Mouse (Mus musculus) lung, embryonic 15.5 days (tissue): Measurements from ENCODE around the gene Itga6. TPM values are rescaled to one million over a fixed set of nuclear protein-coding genes. Genes with fewer than 3 reads are reported as not detected.
A peak's percentile ranks its signal among the peaks of the same experiment; 100 is the strongest.

ENCODE experiments used
- ATAC-seq: fragments of 200-750 bp; cut with Nextera tagmentation; 2 replicates; pipeline ENCODE4 v1.8.0; 2017; ENCODE audit warnings: moderate number of reproducible peaks, borderline replicate concordance; ENCODE audit not compliant: low FRiP score, low TSS enrichment; ENCODE audit errors: extremely low read depth
- H3K27ac ChIP-seq: fragments of 300-500 bp; sonication (generic); 2 replicates; pipeline ENCODE4 v1.5.1; 2015; ENCODE audit warnings: moderate library complexity, mild to moderate bottlenecking, inconsistent platforms
- H3K27me3 ChIP-seq: fragments of 300-500 bp; sonication (generic); 2 replicates; pipeline ENCODE4 v1.6.1; 2015; ENCODE audit warnings: inconsistent platforms
- H3K36me3 ChIP-seq: fragments of 300-500 bp; sonication (generic); 2 replicates; pipeline ENCODE4 v1.6.1; 2015; ENCODE audit warnings: inconsistent platforms
- H3K4me1 ChIP-seq: fragments of 300-500 bp; sonication (generic); 2 replicates; pipeline ENCODE4 v1.6.1; 2015; ENCODE audit warnings: inconsistent platforms
- H3K4me2 ChIP-seq: fragments of 300-500 bp; sonication (generic); 2 replicates; pipeline ENCODE4 v1.6.1; 2015; ENCODE audit warnings: inconsistent platforms, mild to moderate bottlenecking, moderate library complexity
- H3K4me3 ChIP-seq: fragments of 300-500 bp; sonication (generic); 2 replicates; pipeline ENCODE4 v1.5.1; 2015; ENCODE audit warnings: mild to moderate bottlenecking, inconsistent platforms
- H3K9ac ChIP-seq: fragments of 300-500 bp; sonication (generic); 2 replicates; pipeline ENCODE4 v1.6.1; 2015; ENCODE audit warnings: inconsistent platforms
- H3K9me3 ChIP-seq: fragments of 300-500 bp; sonication (generic); 2 replicates; pipeline ENCODE4 v1.6.1; 2016; ENCODE audit warnings: inconsistent platforms
- whole genome bisulfite sequencing: fragments of 180-500 bp; shearing (Covaris S2); methylation state at CpG from one replicate; pipeline ENCODE4 v1.1.7; 2015; 5-methylcytosine and 5-hydroxymethylcytosine counted together
- polyA plus RNA-seq: library from polyadenylated mRNA; unstranded; fragments of >200 nt; fragmentation: Nextera tagmentation; extraction: Ambion mirVana; gene quantifications from 2 replicates; pipeline ENCODE4 v1.2.1, GENCODE M21; 2015

Gene Itga6
- polyA plus RNA-seq, 1 experiment from 2014 or later: 81.4 TPM

GRCm38 (mm10) chr2:71751863-71752262 lies 6.4 kb downstream of the Itga6 start:
- ATAC-seq: no peak
- Histone ChIP-seq H3K27ac (peak overlapping the region; percentile 48), H3K4me1 (peaks cover 39% of the 10 kb centered on the region), H3K9me3 (no peaks in the 10 kb centered on the region), H3K36me3 (no peaks in the 10 kb centered on the region), H3K4me3 (no peak overlapping the region), H3K27me3 (no peaks in the 10 kb centered on the region), H3K4me2 (no peak overlapping the region), H3K9ac (no peak overlapping the region)
- 59% methylated on average over 2 of the region's 2 CpGs for WGBS

GRCm38 (mm10) chr2:71752383-71752782 lies 7.0 kb downstream of the Itga6 start:
- no peaks in the 10 kb centered on the region for H3K36me3 ChIP-seq
- H3K27me3 ChIP-seq: no peaks in the 10 kb centered on the region
- no peak overlapping the region for H3K4me2 ChIP-seq
- no peak for ATAC-seq
- H3K9ac ChIP-seq: no peak overlapping the region
- 78% methylated on average over 2 of the region's 2 CpGs for WGBS
- H3K9me3 ChIP-seq: no peaks in the 10 kb centered on the region
- peak overlapping the region; percentile 53 for H3K27ac ChIP-seq
- H3K4me1 ChIP-seq: peaks cover 43% of the 10 kb centered on the region
- no peak overlapping the region for H3K4me3 ChIP-seq

- H3K36me3 ChIP-seq: no peaks in the 10 kb centered on the region
- ATAC-seq: no peak
- no peak overlapping the region for H3K4me3 ChIP-seq
- no peak overlapping the region for H3K27ac ChIP-seq
- H3K9ac ChIP-seq: no peak overlapping the region
- no peaks in the 10 kb centered on the region for H3K9me3 ChIP-seq
- peaks cover 48% of the 10 kb centered on the region for H3K4me1 ChIP-seq
- no peaks in the 10 kb centered on the region for H3K27me3 ChIP-seq
- no peak overlapping the region for H3K4me2 ChIP-seq
- WGBS: 48% methylated on average over 4 of the region's 4 CpGs
These were observed 7.7 kb downstream of the Itga6 start for GRCm38 (mm10) chr2:71753161-71753560.

GRCm38 (mm10) chr2:71755748-71756147 lies 10.3 kb downstream of the Itga6 start:
- no peak for ATAC-seq
- Histone ChIP-seq H3K4me1 (peaks cover 60% of the 10 kb centered on the region), H3K36me3 (no peaks in the 10 kb centered on the region), H3K4me3 (no peak overlapping the region), H3K27me3 (no peaks in the 10 kb centered on the region), H3K9me3 (no peaks in the 10 kb centered on the region), H3K27ac (0 out of 2 replicates have a peak overlapping the region, but pooled peaks have one; percentile 10), H3K9ac (no peak overlapping the region), H3K4me2 (no peak overlapping the region)
- 88% methylated on average over 4 of the region's 4 CpGs for WGBS

- Histone ChIP-seq H3K4me1 (peaks cover 50% of the 10 kb centered on the region), H3K27me3 (no peaks in the 10 kb centered on the region), H3K36me3 (no peaks in the 10 kb centered on the region), H3K9me3 (no peaks in the 10 kb centered on the region), H3K4me2 (no peak overlapping the region), H3K27ac (peak overlapping the region; percentile 76), H3K4me3 (no peak overlapping the region), H3K9ac (no peak overlapping the region)
- 15% methylated on average over 5 of the region's 5 CpGs for WGBS
- ATAC-seq: peak; percentile 93
These were observed 11.7 kb downstream of the Itga6 start for GRCm38 (mm10) chr2:71757098-71757497.

- Histone ChIP-seq H3K9me3 (no peaks in the 10 kb centered on the region), H3K4me3 (no peak overlapping the region), H3K4me2 (peak overlapping the region; percentile 41), H3K4me1 (peaks cover 46% of the 10 kb centered on the region), H3K27me3 (no peaks in the 10 kb centered on the region), H3K27ac (peak overlapping the region; percentile 59), H3K36me3 (no peaks in the 10 kb centered on the region), H3K9ac (no peak overlapping the region)
- WGBS: 23% methylated on average over 19 of the region's 19 CpGs
- ATAC-seq: 0 out of 2 replicates have a peak, but pooled peaks have one; percentile 20
These were observed 13.4 kb downstream of the Itga6 start for GRCm38 (mm10) chr2:71758591-71759531.

- peaks cover 53% of the 10 kb centered on the region for H3K4me1 ChIP-seq
- H3K4me2 ChIP-seq: no peak overlapping the region
- H3K36me3 ChIP-seq: no peaks in the 10 kb centered on the region
- no peak overlapping the region for H3K4me3 ChIP-seq
- 69% methylated on average over 4 of the region's 4 CpGs for WGBS
- no peak overlapping the region for H3K9ac ChIP-seq
- no peaks in the 10 kb centered on the region for H3K9me3 ChIP-seq
- no peaks in the 10 kb centered on the region for H3K27me3 ChIP-seq
- no peak overlapping the region for H3K27ac ChIP-seq
- no peak for ATAC-seq
These were observed 14.7 kb downstream of the Itga6 start for GRCm38 (mm10) chr2:71760091-71760490.

GRCm38 (mm10) chr2:71761081-71761480 lies 15.7 kb downstream of the Itga6 start:
- H3K27me3 ChIP-seq: no peaks in the 10 kb centered on the region
- H3K4me1 ChIP-seq: peaks cover 51% of the 10 kb centered on the region
- H3K9me3 ChIP-seq: no peaks in the 10 kb centered on the region
- no peak overlapping the region for H3K4me2 ChIP-seq
- H3K4me3 ChIP-seq: no peak overlapping the region
- no peak for ATAC-seq
- no peak overlapping the region for H3K27ac ChIP-seq
- 90% methylated on average over 9 of the region's 9 CpGs for WGBS
- no peak overlapping the region for H3K9ac ChIP-seq
- H3K36me3 ChIP-seq: no peaks in the 10 kb centered on the region

GRCm38 (mm10) chr2:71764525-71764924 lies 19.1 kb downstream of the Itga6 start:
- H3K4me2 ChIP-seq: no peak overlapping the region
- no peaks in the 10 kb centered on the region for H3K36me3 ChIP-seq
- no peaks in the 10 kb centered on the region for H3K27me3 ChIP-seq
- peaks cover 25% of the 10 kb centered on the region for H3K4me1 ChIP-seq
- H3K9ac ChIP-seq: no peak overlapping the region
- no peak for ATAC-seq
- no peak overlapping the region for H3K4me3 ChIP-seq
- H3K27ac ChIP-seq: no peak overlapping the region
- no peaks in the 10 kb centered on the region for H3K9me3 ChIP-seq
- 43% methylated on average over 5 of the region's 5 CpGs for WGBS

GRCm38 (mm10) chr2:71764961-71765735 lies 19.7 kb downstream of the Itga6 start:
- 76% methylated on average over 3 of the region's 3 CpGs for WGBS
- H3K4me3 ChIP-seq: no peak overlapping the region
- H3K9me3 ChIP-seq: no peaks in the 10 kb centered on the region
- no peaks in the 10 kb centered on the region for H3K27me3 ChIP-seq
- H3K9ac ChIP-seq: no peak overlapping the region
- no peak overlapping the region for H3K4me2 ChIP-seq
- no peaks in the 10 kb centered on the region for H3K36me3 ChIP-seq
- H3K4me1 ChIP-seq: peaks cover 20% of the 10 kb centered on the region
- H3K27ac ChIP-seq: 0 out of 2 replicates have a peak overlapping the region, but pooled peaks have one; percentile 15
- no peak for ATAC-seq

- Histone ChIP-seq H3K27ac (0 out of 2 replicates have a peak overlapping the region, but pooled peaks have one; percentile 15), H3K36me3 (no peaks in the 10 kb centered on the region), H3K4me2 (no peak overlapping the region), H3K9me3 (no peaks in the 10 kb centered on the region), H3K4me1 (peaks cover 18% of the 10 kb centered on the region), H3K4me3 (no peak overlapping the region), H3K9ac (no peak overlapping the region), H3K27me3 (no peaks in the 10 kb centered on the region)
- ATAC-seq: no peak
- 73% methylated on average over 5 of the region's 5 CpGs for WGBS
These were observed 20.6 kb downstream of the Itga6 start for GRCm38 (mm10) chr2:71766007-71766406.
